Mouse (Mus musculus) hindbrain, embryonic 11.5 days (tissue): Measurements from ENCODE around the gene Fcrlb. TPM values are rescaled to one million over a fixed set of nuclear protein-coding genes. Genes with fewer than 3 reads are reported as not detected.

ENCODE experiments used
- ATAC-seq: fragments of 200-750 bp; cut with Nextera tagmentation; 2 replicates; pipeline ENCODE4 v1.8.0; 2017; ENCODE audit warnings: mild to moderate bottlenecking, moderate TSS enrichment, moderate library complexity; ENCODE audit not compliant: low FRiP score
- DNase-seq: peaks from one replicate; pipeline ENCODE4 v3.0.0-alpha.2; 2015; ENCODE audit warnings: low spot score
- H3K27ac ChIP-seq: fragments of 300-500 bp; sonication (generic); 2 replicates; pipeline ENCODE4 v1.5.1; 2014; ENCODE audit warnings: mild to moderate bottlenecking, low read depth, low read length
- H3K27me3 ChIP-seq: fragments of 300-500 bp; sonication (generic); 2 replicates; pipeline ENCODE4 v1.6.1; 2014; ENCODE audit warnings: mild to moderate bottlenecking, low read length, moderate library complexity, mixed read lengths; ENCODE audit not compliant: control insufficient read depth, insufficient read depth
- H3K36me3 ChIP-seq: fragments of 300-500 bp; sonication (generic); 2 replicates; pipeline ENCODE4 v1.6.1; 2014; ENCODE audit warnings: mild to moderate bottlenecking, low read length, moderate library complexity, mixed read lengths; ENCODE audit not compliant: control insufficient read depth, insufficient read depth
- H3K4me1 ChIP-seq: fragments of 300-500 bp; sonication (generic); replicated peaks from 2 replicates; pipeline ENCODE4 v1.6.1; 2014; ENCODE audit warnings: low read length, mixed read lengths; ENCODE audit not compliant: control insufficient read depth, insufficient read depth
- H3K4me2 ChIP-seq: fragments of 300-500 bp; sonication (generic); replicated peaks from 2 replicates; pipeline ENCODE4 v1.6.1; 2014; ENCODE audit warnings: mild to moderate bottlenecking, low read depth, low read length
- H3K4me3 ChIP-seq: fragments of 300-500 bp; sonication (generic); 2 replicates; pipeline ENCODE4 v1.5.1; 2014; ENCODE audit warnings: low read depth, low read length
- H3K9ac ChIP-seq: fragments of 300-500 bp; sonication (generic); 2 replicates; pipeline ENCODE4 v1.6.1; 2014; ENCODE audit warnings: low read depth, low read length
- H3K9me3 ChIP-seq: fragments of 300-500 bp; sonication (generic); 2 replicates; pipeline ENCODE4 v1.6.1; 2016; ENCODE audit warnings: low read length; ENCODE audit not compliant: control insufficient read depth
- WGBS: fragments of 180-500 bp; shearing (Covaris S2); extraction: QIAGEN DNeasy Blood & Tissue Kit; methylation state at CpG from one replicate; pipeline ENCODE4 v1.1.7; 2014; 5-methylcytosine and 5-hydroxymethylcytosine counted together
- polyA plus RNA-seq: library from polyadenylated mRNA; unstranded; fragments of >200 nt; fragmentation: Nextera tagmentation; extraction: Ambion mirVana; gene quantifications from 2 replicates; pipeline ENCODE4 v1.2.1, GENCODE M21; 2014

The Fcrlb gene
- polyA plus RNA-seq, 1 experiment from 2014 or later, result not detected

GRCm38 (mm10) chr1:170901536-170902238 lies 11.1 kb downstream of the Fcrlb start:
- H3K4me3 ChIP-seq, result no peak overlapping the region
- ATAC-seq, result peak; percentile 56; the same call in 1 of the 2 replicates

GRCm38 (mm10) chr1:170900799-170901467 lies 11.8 kb downstream of the Fcrlb start:
- Histone ChIP-seq H3K9me3 (no peaks in the 10 kb centered on the region), H3K9ac (no peak overlapping the region), H3K36me3 (no peaks in the 10 kb centered on the region), H3K27ac (no peak overlapping the region), H3K4me1 (no peaks in the 10 kb centered on the region), H3K4me3 (no peak overlapping the region), H3K27me3 (no peaks in the 10 kb centered on the region; the same call in 1 of the 2 replicates), H3K4me2 (no peak overlapping the region)
- ATAC-seq (no peak), DNase-seq (peak; percentile 72)
- WGBS, result 46% methylated on average over 10 of the region's 10 CpGs

More at GRCm38 (mm10) chr1:170901536-170902238, 11.1 kb downstream of the Fcrlb start:
- WGBS, result 34% methylated on average over 10 of the region's 10 CpGs
- peak; percentile 92 for DNase-seq
- Histone ChIP-seq H3K27me3 (peaks cover 6% of the 10 kb centered on the region), H3K36me3 (no peaks in the 10 kb centered on the region), H3K4me2 (0 out of 2 replicates have a peak overlapping the region, but pooled peaks have one; percentile 2), H3K9me3 (no peaks in the 10 kb centered on the region), H3K27ac (no peak overlapping the region), H3K4me1 (no peaks in the 10 kb centered on the region), H3K9ac (no peak overlapping the region)

DNA sequence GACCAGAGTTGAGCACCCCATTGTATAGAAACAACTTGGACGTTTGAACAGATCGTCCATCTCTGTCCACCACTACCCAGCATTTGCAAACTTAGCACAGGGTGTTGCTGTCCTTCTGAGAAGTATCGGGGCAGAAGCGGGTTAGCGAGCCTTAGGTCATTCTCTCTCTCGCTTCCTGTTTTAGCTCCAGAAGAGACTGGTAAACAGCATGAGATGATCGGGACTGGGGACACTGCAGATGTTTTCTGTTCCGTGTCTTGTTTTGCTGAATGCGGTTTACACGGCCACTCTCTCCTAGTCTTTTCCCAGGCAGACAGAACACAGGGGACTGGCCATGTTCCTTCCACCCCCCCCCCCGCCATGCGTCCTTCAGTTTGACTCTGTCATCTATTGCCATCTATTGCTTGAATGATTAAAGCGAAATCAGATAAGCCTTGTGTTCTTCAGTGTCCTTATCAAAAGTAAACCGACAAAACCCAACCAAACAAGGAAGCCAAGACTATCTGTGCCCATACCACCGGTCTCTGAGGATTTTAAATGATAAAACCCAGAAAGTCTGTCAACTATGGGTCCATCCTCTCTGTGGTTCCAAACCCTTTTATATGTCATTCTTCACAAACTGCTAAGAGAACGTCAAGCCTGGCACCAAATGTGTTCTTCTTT lies 14.2 kb downstream of the Fcrlb start:
- 80% methylated on average over 16 of the region's 16 CpGs for WGBS
- no peaks in the 10 kb centered on the region for H3K9me3 ChIP-seq

DNA sequence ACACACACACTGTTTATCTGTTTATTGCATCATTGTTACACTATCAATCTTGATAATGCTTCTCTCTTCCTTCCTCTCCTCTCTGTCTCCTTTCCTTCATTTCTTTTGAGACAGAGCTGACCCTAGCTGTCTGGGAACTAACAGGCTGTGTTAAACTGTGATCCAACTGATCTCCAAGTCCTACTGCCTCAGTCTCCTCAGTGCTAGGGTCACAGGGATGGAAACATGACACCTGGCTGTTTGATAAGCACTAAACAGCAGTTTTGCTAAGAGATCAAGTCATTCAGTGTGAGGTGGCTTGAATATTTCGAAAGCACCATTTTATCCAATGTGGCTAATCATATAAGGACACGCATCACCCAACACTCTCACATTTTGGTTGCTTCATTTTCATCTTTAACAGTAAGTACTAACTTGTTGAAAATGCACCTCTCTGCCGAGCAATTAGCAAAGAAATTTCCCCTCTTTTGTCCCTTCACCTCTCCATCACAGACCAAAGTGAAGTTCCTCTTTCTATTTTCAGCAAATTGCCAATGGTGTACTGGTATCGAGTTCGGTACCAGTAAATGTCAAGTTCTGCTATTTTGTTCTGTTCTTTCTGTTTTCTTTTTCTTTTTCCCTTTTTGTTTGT lies 16.0 kb downstream of the Fcrlb start:
- Histone ChIP-seq H3K9ac (no peak overlapping the region), H3K4me1 (no peaks in the 10 kb centered on the region), H3K9me3 (no peaks in the 10 kb centered on the region), H3K27ac (no peak overlapping the region), H3K4me3 (no peak overlapping the region), H3K27me3 (no peaks in the 10 kb centered on the region), H3K36me3 (no peaks in the 10 kb centered on the region), H3K4me2 (no peak overlapping the region)
- DNase-seq (no peak), ATAC-seq (no peak)
- WGBS, result 84% methylated on average over 5 of the region's 5 CpGs

More for the DNA sequence above, 14.2 kb downstream of the Fcrlb start:
- DNase-seq (no peak), ATAC-seq (no peak)
- no peak overlapping the region for H3K27ac ChIP-seq
- no peaks in the 10 kb centered on the region; the same call in 1 of the 2 replicates for H3K27me3 ChIP-seq
- H3K36me3 ChIP-seq, result no peaks in the 10 kb centered on the region
- no peaks in the 10 kb centered on the region for H3K4me1 ChIP-seq
- no peak overlapping the region for H3K9ac ChIP-seq
- no peak overlapping the region for H3K4me2 ChIP-seq
- H3K4me3 ChIP-seq, result no peak overlapping the region

GRCm38 (mm10) chr1:170894603-170895602 lies 17.8 kb downstream of the Fcrlb start:
- WGBS, result 72% methylated on average over 9 of the region's 9 CpGs
- H3K9ac ChIP-seq, result no peak overlapping the region
- no peak for ATAC-seq
- H3K9me3 ChIP-seq, result no peaks in the 10 kb centered on the region
- no peaks in the 10 kb centered on the region for H3K4me1 ChIP-seq
- H3K36me3 ChIP-seq, result no peaks in the 10 kb centered on the region
- H3K4me3 ChIP-seq, result no peak overlapping the region
- H3K27ac ChIP-seq, result no peak overlapping the region
- H3K4me2 ChIP-seq, result no peak overlapping the region
- H3K27me3 ChIP-seq, result no peaks in the 10 kb centered on the region
- DNase-seq, result peak; percentile 69

DNA sequence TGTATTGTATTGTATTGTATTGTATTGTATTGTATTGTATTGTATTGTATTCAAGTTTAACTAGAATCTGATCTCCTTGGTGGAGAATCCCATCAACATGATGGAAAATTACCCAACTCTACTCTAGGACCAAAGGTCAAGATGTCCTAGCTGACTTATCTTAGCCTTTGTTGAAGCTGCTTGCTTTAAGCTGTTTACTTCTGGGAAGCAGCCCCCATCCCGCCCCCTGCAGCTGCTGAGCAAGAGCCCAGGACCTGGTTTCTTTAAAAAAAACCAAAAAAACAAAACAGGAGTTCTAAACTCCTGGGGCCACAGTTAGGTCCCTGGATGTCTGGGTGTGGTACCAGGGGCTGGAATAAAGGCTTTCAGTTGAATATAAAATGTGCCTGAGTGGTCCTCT lies 20.5 kb downstream of the Fcrlb start:
- Histone ChIP-seq H3K27ac (no peak overlapping the region), H3K4me2 (no peak overlapping the region), H3K9ac (no peak overlapping the region), H3K36me3 (no peaks in the 10 kb centered on the region), H3K9me3 (no peaks in the 10 kb centered on the region), H3K4me3 (no peak overlapping the region), H3K4me1 (no peaks in the 10 kb centered on the region), H3K27me3 (no peaks in the 10 kb centered on the region)
- DNase-seq (no peak), ATAC-seq (no peak)
- WGBS, result 58% methylated on average over 1 of the region's 1 CpGs

- Histone ChIP-seq H3K4me1 (no peaks in the 10 kb centered on the region), H3K27ac (no peak overlapping the region), H3K9ac (no peak overlapping the region), H3K27me3 (no peaks in the 10 kb centered on the region), H3K4me3 (no peak overlapping the region), H3K36me3 (no peaks in the 10 kb centered on the region), H3K4me2 (no peak overlapping the region), H3K9me3 (no peaks in the 10 kb centered on the region)
- 82% methylated on average over 2 of the region's 2 CpGs for WGBS
- ATAC-seq (no peak), DNase-seq (no peak)
These were observed 21.1 kb downstream of the Fcrlb start for GRCm38 (mm10) chr1:170891646-170892045.

DNA sequence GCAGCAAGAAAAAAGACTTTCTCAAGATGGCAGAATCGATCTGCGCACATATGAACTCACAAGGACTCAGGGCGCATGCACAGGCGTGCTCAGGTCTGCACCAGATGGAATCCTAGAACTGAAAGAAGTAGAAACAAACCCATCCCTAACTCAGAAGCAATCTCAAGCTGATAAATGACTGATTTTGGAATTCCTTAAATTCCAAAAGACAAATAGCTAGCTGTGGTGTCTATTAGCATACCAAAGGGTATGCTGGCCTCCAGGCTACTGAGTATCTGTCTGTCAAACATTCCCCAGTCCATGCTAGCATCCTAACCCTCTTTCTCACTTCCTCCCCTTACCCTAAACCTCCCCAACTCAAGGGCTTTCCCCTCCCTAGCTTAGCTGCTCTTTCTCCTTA lies 23.4 kb downstream of the Fcrlb start:
- WGBS, result 62% methylated on average over 4 of the region's 4 CpGs
- Histone ChIP-seq H3K27ac (no peak overlapping the region), H3K4me1 (no peaks in the 10 kb centered on the region), H3K27me3 (no peaks in the 10 kb centered on the region), H3K4me3 (no peak overlapping the region), H3K4me2 (no peak overlapping the region), H3K36me3 (no peaks in the 10 kb centered on the region), H3K9ac (no peak overlapping the region), H3K9me3 (no peaks in the 10 kb centered on the region)
- ATAC-seq (no peak), DNase-seq (no peak)
